Mouse (Mus musculus) stomach, embryonic 15.5 days (tissue): ENCODE results near the gene Dera. TPM values are rescaled to one million over a fixed set of nuclear protein-coding genes. Genes with fewer than 3 reads are reported as not detected.

Experiments used
- ATAC-seq: fragments of 200-750 bp; cut with Nextera tagmentation; 2 replicates; pipeline ENCODE4 v1.8.0; 2017; ENCODE audit warnings: low read depth, moderate number of reproducible peaks, moderate TSS enrichment; ENCODE audit not compliant: insufficient read depth, low FRiP score
- H3K27ac ChIP-seq: fragments of 300-500 bp; sonication (generic); 2 replicates; pipeline ENCODE4 v1.5.1; 2015; ENCODE audit warnings: mild to moderate bottlenecking, inconsistent platforms
- H3K27me3 ChIP-seq: fragments of 300-500 bp; sonication (generic); replicated peaks from 2 replicates; pipeline ENCODE4 v1.6.1; 2015; ENCODE audit warnings: inconsistent platforms
- H3K36me3 ChIP-seq: fragments of 300-500 bp; sonication (generic); 2 replicates; pipeline ENCODE4 v1.6.1; 2015; ENCODE audit warnings: inconsistent platforms
- H3K4me1 ChIP-seq: fragments of 300-500 bp; sonication (generic); 2 replicates; pipeline ENCODE4 v1.6.1; 2015; ENCODE audit warnings: inconsistent platforms
- H3K4me2 ChIP-seq: fragments of 300-500 bp; sonication (generic); 2 replicates; pipeline ENCODE4 v1.6.1; 2015; ENCODE audit warnings: mild to moderate bottlenecking, inconsistent platforms
- H3K4me3 ChIP-seq: fragments of 300-500 bp; sonication (generic); replicated peaks from 2 replicates; pipeline ENCODE4 v1.5.1; 2015; ENCODE audit warnings: inconsistent platforms
- H3K9ac ChIP-seq: fragments of 300-500 bp; sonication (generic); 2 replicates; pipeline ENCODE4 v1.6.1; 2015; ENCODE audit warnings: inconsistent platforms
- H3K9me3 ChIP-seq: fragments of 300-500 bp; sonication (generic); 2 replicates; pipeline ENCODE4 v1.6.1; 2016; ENCODE audit warnings: inconsistent platforms
- WGBS: fragments of 180-500 bp; shearing (Covaris S2); methylation state at CpG from one replicate; pipeline ENCODE4 v1.1.7; 2015; 5-methylcytosine and 5-hydroxymethylcytosine counted together
- polyA plus RNA-seq: library from polyadenylated mRNA; unstranded; fragments of >200 nt; fragmentation: Nextera tagmentation; extraction: Ambion mirVana; gene quantifications from 2 replicates; pipeline ENCODE4 v1.2.1, GENCODE M21; 2015

Dera gene
- polyA plus RNA-seq, 1 experiment from 2014 or later, result 62.2 TPM

DNA sequence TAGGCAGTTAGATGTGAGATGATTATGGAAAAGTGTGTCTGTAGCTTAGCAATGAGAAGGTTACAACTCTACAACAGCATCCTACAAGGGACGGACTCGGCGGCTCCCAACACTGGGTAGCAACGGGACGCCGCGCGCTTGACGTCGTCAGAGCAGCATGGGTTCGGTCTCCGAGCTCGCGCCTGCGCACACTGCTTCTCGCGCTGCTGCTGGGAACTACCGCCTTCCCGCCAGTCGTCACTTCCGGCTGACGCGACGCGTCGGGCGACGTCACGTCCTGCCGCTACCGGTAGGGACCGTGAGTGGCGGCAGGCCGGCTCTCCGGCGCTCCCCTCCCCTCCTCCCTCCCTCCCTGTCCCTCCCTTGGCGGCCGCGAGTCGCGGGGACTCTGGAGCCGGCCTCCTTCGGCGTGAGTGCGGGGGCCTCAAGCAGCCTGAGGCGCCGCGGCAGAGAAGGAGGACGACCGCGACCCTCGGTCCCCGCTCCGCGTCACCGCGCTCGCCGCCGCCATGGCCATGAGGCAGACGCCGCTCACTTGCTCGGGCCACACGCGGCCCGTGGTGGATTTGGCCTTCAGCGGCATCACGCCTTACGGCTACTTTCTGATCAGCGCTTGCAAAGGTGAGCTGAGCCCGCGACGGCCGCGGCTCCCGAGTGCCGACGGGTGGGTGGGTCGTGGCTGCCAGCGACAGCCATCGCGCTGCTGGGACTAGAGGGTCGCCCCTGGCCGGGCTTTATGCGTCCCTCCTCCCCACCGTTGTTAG, 19.3 kb upstream of the Dera start, which contains the start of gene Strap:
Strap (plus strand) TSS at position 233 of the 764 bp plus-strand sequence.
- peak; percentile 98 for ATAC-seq
- peak within 1 kb of the TSS; percentile 72 for H3K4me3 ChIP-seq
- H3K27ac ChIP-seq, result peak within 1 kb of the TSS; percentile 73
- WGBS, result under 1% methylated on average over 68 of the region's 86 CpGs
- H3K4me2 ChIP-seq, result peak within 1 kb of the TSS; percentile 81
- H3K4me1 ChIP-seq, result peaks cover 8% of the 10 kb centered on the region
- no peaks in the 10 kb centered on the region for H3K9me3 ChIP-seq
- no peaks in the 10 kb centered on the region for H3K27me3 ChIP-seq
- H3K9ac ChIP-seq, result peak within 1 kb of the TSS; percentile 76
- peaks cover 5% of the 10 kb centered on the region; the same call in 1 of the 2 replicates for H3K36me3 ChIP-seq

DNA sequence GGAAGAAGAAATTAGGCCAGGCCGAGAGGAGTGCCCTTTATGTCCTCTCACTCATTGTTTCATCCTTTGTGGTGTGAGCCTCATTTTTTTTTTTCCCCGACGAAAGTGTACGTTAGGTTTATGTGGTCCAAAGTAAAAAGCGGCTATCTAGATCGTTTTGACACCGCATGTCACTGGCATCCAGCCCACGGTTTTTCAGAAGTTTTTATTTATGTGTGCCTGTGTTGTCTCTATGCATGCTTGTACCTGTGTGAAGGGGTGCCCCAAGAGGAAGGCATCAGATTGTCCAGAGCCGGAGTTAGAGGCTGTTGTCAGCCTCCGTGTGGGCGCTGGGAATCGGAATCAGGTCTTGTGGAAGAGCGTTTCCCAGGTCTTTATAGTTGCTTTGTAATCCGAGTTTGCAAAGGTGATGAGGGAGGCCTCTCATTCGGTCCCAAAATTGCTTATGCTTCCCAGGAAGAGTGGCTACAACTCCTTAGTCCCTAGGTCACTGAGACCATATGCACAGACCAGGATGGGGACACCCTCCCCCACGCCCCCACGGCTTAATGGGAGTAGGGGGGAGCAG, 18.6 kb upstream of the Dera start:
- WGBS, result 9% methylated on average over 17 of the region's 17 CpGs
- H3K9ac ChIP-seq, result peak overlapping the region; percentile 76
- peak overlapping the region; percentile 67 for H3K4me2 ChIP-seq
- H3K4me3 ChIP-seq, result peak overlapping the region; percentile 72
- ATAC-seq, result no peak
- H3K36me3 ChIP-seq, result peaks cover 11% of the 10 kb centered on the region; the same call in 1 of the 2 replicates
- H3K4me1 ChIP-seq, result peaks cover 8% of the 10 kb centered on the region
- no peaks in the 10 kb centered on the region for H3K27me3 ChIP-seq
- 0 out of 2 replicates have a peak overlapping the region, but pooled peaks have one; percentile 73 for H3K27ac ChIP-seq
- H3K9me3 ChIP-seq, result no peaks in the 10 kb centered on the region

DNA sequence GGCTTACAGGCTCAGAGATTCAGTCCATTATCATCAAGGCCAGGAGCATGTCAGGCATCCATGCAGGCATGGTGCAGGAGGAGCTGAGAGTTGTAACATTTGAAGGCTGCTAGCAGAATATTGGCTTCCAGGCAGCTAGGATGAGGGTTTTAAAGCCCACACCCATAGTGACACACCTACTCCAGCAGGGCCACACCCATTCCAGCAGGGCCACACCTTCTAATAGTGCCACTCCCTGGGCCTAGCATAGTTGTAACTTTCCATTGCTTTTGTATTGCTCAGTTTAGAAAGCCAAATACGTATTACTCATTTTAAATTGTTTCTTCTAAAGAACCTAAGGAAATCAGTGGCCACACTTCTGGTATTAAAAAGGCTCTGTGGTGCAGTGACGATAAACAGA, 13.4 kb upstream of the Dera start:
- Histone ChIP-seq H3K4me2 (no peak overlapping the region), H3K9ac (no peak overlapping the region), H3K9me3 (no peaks in the 10 kb centered on the region), H3K4me3 (no peak overlapping the region), H3K27ac (no peak overlapping the region), H3K36me3 (peaks cover 41% of the 10 kb centered on the region; the same call in 1 of the 2 replicates), H3K27me3 (no peaks in the 10 kb centered on the region), H3K4me1 (peaks cover 6% of the 10 kb centered on the region)
- no peak for ATAC-seq
- WGBS, result 86% methylated on average over 2 of the region's 2 CpGs

DNA sequence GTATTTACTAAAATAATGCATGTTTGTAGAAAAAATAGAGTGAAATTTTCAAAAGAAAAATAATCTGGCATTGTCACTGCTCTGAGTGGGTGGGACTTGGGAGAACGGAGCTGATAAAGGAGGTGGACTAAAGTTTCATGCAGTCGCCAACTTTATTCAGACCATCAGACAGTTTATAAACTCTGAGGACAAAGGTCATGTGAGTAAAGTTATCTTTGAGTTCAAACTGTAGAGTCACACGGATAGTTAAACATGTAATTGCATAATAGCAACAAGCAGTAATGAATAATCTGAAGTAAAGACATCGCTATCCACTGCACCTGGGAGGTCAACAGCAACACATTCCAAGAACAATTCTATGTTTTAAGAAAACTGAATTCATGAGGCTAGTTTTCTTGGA, 9.6 kb upstream of the Dera start:
- ATAC-seq, result no peak
- no peak overlapping the region for H3K4me3 ChIP-seq
- H3K9me3 ChIP-seq, result no peaks in the 10 kb centered on the region
- no peaks in the 10 kb centered on the region for H3K27me3 ChIP-seq
- WGBS, result 69% methylated on average over 4 of the region's 4 CpGs
- H3K4me2 ChIP-seq, result no peak overlapping the region
- H3K27ac ChIP-seq, result no peak overlapping the region
- H3K36me3 ChIP-seq, result peaks cover 51% of the 10 kb centered on the region; the same call in 1 of the 2 replicates
- H3K4me1 ChIP-seq, result no peaks in the 10 kb centered on the region
- no peak overlapping the region for H3K9ac ChIP-seq

DNA sequence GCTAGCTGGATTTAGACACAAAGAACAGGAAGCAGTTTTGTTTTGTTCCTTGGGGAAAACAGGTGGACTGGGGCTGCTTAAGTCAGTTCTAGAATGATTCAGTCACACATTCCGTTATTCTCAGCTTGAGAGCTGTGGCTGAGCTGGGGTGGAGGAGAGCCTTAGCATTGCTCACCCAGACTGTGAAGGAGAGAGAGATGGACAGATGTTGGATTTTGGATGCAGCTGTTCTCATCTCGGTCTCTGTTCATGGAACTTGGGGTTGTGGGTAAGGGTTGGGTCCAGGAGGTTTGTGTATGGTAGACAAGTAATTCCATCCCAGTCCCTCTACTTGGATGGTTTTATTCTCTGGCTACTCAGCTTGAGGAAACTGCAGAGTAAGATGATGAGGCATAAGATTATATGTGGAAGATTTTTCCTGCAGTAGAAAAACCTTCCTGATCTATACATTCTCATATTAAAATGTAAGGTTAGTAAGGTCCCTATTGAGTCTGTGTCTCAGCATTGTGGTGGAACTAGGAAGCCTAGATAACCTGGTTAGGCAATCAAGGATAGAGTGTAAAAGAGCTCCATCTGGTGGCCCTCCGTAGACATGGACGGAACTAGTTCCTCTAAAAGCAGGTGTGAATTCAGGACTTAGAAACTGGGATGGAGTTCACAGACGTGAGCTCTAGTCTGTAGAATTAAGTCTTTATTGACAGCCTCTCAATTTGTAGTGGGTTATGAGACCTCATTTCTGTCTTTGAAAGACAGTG, 7.0 kb upstream of the Dera start:
- Histone ChIP-seq H3K9ac (no peak overlapping the region), H3K27me3 (no peaks in the 10 kb centered on the region), H3K27ac (no peak overlapping the region), H3K4me3 (no peak overlapping the region), H3K36me3 (peaks cover 37% of the 10 kb centered on the region; the same call in 1 of the 2 replicates), H3K4me2 (no peak overlapping the region), H3K4me1 (no peaks in the 10 kb centered on the region), H3K9me3 (no peaks in the 10 kb centered on the region)
- ATAC-seq, result no peak
- WGBS, result 67% methylated on average over 5 of the region's 5 CpGs

DNA sequence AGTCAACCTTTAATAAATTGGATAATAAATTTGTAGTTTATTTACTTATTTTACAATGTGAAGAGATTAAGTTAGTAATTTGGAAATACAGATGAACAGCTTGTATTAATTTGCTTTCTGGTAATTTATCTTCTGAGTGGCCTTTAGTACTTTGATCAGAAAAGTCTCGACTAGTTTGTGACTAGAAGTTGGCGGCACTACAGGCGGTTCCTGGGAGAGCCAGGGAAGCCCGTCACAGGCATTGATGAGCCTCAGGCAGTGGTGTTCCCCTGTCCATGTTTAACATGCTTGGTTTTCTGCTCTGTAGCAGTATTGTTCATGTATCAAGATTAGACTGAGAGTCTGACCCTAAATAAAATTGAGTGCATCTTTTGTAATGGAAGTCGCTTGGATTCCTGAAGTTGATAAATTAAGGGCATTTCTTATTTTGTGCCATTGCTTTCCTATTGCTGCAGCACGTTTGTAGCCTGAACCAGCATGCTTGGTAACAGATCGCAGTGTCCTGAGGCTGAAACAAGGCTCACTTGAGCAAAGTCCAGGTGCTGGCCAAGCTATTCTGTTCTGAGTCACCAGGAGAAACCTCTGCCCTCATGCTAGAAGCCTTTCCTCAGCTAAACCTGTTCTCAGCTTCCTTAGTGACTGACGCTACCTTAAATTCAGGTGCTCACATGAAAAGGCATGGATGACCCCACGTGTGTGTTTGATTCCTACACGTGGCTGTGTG, 2.6 kb upstream of the Dera start:
- Histone ChIP-seq H3K27me3 (no peaks in the 10 kb centered on the region), H3K36me3 (0 out of 2 replicates have a peak, but pooled peaks cover 18% of the 10 kb centered on the region), H3K4me3 (no peak overlapping the region), H3K4me1 (0 out of 2 replicates have a peak, but pooled peaks cover 4% of the 10 kb centered on the region), H3K27ac (no peak overlapping the region), H3K9me3 (no peaks in the 10 kb centered on the region), H3K4me2 (no peak overlapping the region), H3K9ac (no peak overlapping the region)
- ATAC-seq, result no peak
- 85% methylated on average over 10 of the region's 10 CpGs for WGBS

DNA sequence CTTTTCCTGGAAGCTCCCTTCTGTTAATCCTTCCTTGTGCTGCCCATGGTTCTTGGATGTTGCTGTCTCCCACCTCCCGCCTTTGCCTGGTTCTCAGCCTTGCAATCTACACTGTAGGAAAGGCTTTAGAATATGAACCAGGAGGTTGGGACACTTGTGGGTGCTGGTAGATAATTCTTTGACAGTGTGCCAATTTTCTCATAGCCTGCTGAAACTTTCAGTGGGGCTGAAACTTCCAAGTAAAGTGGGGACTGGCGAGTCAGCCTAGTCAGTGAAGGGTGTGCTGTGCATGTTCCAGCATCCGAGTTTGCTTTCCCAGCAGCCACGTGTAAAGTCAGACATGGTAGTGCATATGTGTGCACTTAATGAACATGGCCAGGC, 2.1 kb upstream of the Dera start:
- no peak overlapping the region for H3K4me2 ChIP-seq
- H3K9ac ChIP-seq, result no peak overlapping the region
- H3K36me3 ChIP-seq, result 0 out of 2 replicates have a peak, but pooled peaks cover 18% of the 10 kb centered on the region
- no peak overlapping the region for H3K4me3 ChIP-seq
- H3K27ac ChIP-seq, result no peak overlapping the region
- WGBS, result 86% methylated on average over 4 of the region's 4 CpGs
- H3K9me3 ChIP-seq, result no peaks in the 10 kb centered on the region
- 0 out of 2 replicates have a peak, but pooled peaks cover 4% of the 10 kb centered on the region for H3K4me1 ChIP-seq
- no peak for ATAC-seq
- no peaks in the 10 kb centered on the region for H3K27me3 ChIP-seq

DNA sequence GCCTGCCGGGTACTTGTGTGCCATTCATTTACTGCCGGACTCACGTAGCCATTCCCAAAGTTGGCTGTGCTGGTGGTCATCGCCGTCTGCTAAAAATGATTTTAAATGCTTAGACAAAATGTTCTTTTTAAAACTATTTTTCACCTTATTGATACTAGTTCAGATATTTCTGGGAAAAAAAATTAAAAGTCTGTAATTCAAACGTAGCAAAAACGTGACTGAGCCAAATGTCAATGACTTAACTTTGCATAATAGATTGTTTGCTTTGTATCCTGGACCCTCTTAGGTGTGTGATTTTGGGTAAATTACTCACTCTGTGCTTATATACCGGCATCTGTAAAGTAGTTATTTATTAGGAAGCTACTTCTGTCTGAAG, 499 bp downstream of the Dera start:
- Histone ChIP-seq H3K36me3 (0 out of 2 replicates have a peak, but pooled peaks cover 5% of the 10 kb centered on the region), H3K4me1 (0 out of 2 replicates have a peak, but pooled peaks cover 8% of the 10 kb centered on the region), H3K4me2 (peak overlapping the region; percentile 66), H3K9me3 (no peaks in the 10 kb centered on the region), H3K27me3 (no peaks in the 10 kb centered on the region), H3K27ac (no peak overlapping the region), H3K4me3 (peak overlapping the region; percentile 75), H3K9ac (no peak overlapping the region; the same call in 1 of the 2 replicates)
- ATAC-seq, result no peak
- 3% methylated on average over 8 of the region's 8 CpGs for WGBS

DNA sequence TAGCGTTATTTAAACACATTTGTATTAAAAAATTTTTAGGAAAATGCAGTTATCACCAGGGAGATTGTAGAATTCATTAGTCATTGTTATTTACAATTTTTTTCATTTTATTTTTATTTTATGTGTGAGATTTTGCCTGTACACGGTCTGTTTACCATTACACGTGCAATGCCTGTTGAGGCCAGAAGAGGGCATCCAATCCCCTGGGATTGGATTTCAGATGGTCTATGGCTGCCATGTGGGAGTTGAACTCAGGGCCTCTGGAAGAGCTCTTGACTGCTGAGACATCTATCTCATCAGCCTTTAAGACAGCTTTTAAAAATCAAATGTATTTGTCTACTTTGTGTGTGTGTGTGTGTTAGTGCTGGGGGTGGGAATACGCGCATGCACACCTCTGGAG, 2.0 kb downstream of the Dera start:
- Histone ChIP-seq H3K36me3 (no peaks in the 10 kb centered on the region), H3K9me3 (no peaks in the 10 kb centered on the region), H3K27ac (no peak overlapping the region), H3K27me3 (no peaks in the 10 kb centered on the region), H3K4me1 (0 out of 2 replicates have a peak, but pooled peaks cover 10% of the 10 kb centered on the region), H3K4me2 (no peak overlapping the region), H3K4me3 (no peak overlapping the region), H3K9ac (no peak overlapping the region)
- 71% methylated on average over 5 of the region's 5 CpGs for WGBS
- ATAC-seq, result no peak

DNA sequence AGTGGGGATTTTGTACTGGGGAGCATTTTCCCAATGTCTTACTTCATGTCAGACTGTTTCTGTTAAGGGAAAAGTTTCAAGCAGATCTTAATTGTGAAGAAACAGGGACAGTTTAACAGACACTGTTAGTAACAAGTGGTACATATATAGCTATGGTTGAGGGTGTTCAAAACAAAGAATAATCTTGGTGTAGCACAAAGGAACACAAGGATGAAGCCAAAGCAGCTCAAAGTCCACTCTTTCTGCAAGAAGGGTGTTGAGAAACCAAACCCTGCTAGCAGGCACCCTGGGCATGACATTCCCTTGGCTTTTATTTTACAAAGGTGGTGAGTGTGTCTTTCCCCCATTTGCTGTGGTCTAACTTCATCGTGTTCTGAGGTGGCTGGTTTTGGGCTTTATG, 3.5 kb downstream of the Dera start:
- no peak overlapping the region for H3K4me2 ChIP-seq
- no peaks in the 10 kb centered on the region for H3K27me3 ChIP-seq
- H3K27ac ChIP-seq, result no peak overlapping the region
- no peak overlapping the region for H3K4me3 ChIP-seq
- H3K9ac ChIP-seq, result no peak overlapping the region
- 0 out of 2 replicates have a peak, but pooled peaks cover 10% of the 10 kb centered on the region for H3K4me1 ChIP-seq
- H3K36me3 ChIP-seq, result no peaks in the 10 kb centered on the region
- no peak for ATAC-seq
- 94% methylated on average over 1 of the region's 1 CpGs for WGBS
- H3K9me3 ChIP-seq, result no peaks in the 10 kb centered on the region

DNA sequence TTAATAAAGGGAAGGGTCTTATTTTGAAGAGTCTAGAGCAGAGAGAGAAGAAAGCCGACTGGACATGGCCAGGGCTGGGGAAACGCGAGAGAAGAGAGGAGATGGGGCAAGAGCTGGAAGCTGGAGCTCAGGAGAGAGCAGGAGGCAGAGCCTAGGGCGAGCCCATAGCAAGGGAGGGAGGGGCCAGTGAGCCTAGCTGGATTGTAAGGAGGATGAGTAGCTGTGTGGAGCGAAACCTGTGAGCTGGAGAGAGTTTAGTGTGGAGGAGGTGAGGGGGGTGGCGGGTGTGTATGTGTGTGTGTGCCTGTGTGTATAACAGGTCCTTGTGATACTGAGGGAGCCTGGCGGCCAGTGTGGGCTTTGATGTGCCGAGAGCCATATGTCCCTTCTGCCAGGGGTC, 5.3 kb downstream of the Dera start:
- WGBS, result 37% methylated on average over 8 of the region's 8 CpGs

More for the DNA sequence above, 5.3 kb downstream of the Dera start:
- no peak overlapping the region for H3K4me2 ChIP-seq
- no peak overlapping the region for H3K9ac ChIP-seq
- H3K27ac ChIP-seq, result no peak overlapping the region
- H3K4me3 ChIP-seq, result no peak overlapping the region
- ATAC-seq, result peak; percentile 45; the same call in 1 of the 2 replicates
- H3K36me3 ChIP-seq, result no peaks in the 10 kb centered on the region
- no peaks in the 10 kb centered on the region for H3K9me3 ChIP-seq
- H3K27me3 ChIP-seq, result no peaks in the 10 kb centered on the region
- H3K4me1 ChIP-seq, result 0 out of 2 replicates have a peak, but pooled peaks cover 10% of the 10 kb centered on the region
